Mouse (Mus musculus): Measurements from ENCODE around the gene Fmnl2.

DNA sequence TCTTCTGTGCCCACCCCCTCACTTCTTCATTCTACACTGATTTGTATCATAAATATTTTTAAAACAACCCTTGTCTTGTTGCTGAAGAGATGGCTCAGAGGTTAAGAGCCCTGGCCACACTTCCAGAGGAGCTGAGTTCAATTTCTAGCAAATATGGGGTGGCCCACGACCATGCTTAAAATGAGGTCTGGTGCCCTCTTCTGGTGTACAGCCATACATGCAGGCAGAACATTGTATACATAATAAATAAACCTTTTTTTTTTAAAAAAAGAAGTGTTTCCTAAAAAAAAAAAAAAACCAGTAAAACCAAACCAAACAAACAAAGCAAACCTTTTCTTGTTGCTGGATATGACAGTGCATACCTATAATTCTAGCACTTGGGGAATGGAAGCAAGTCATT, 225.6 kb downstream of the Fmnl2 start:
- TF ChIP-seq CTCF (conservative IDR thresholded peaks at IDR 0.05; ENCODE audit: insufficient read depth, insufficient read length, low read depth, low read length) (peak; percentile 61), POLR2A (IDR thresholded peaks at IDR 0.05; ENCODE audit: low read depth, low read length) (no peak)

Measured in kidney, adult 2 months (tissue).